In the genomic region with DNA sequence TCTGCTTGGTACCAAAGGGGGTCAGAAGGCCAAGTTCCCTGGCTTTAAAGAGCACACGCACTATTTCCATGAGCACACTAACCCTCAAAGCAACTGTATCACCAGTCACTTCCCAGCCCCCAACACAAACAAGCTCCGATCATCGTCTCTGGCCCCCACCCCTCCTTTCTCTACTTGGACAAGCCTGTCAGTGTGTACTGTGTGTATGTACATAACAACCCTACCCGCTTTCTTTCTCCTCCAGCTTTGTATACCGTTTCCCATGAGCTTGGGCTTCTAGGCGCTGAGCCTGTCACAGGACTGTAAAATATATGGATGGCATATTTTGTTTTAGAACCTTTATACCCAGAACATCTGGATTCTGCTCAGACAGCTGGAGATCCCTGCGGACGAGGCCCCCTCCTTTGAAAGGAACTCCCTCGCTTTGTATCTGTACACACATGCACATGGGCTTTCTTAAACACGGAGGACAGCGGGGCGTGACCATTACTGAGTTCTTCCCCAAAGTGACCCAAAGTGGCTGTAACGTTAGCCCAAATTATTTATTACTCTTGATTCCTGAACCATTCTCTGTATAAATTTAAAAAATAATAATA, we compare ENCODE assay signal across 10 mouse cellular contexts.
DNase-seq lines count a peak whose midpoint lies in the region; ATAC-seq and TF ChIP-seq lines count a peak whose summit lies in the region.
"Had no signal": no experiment of that assay in that cellular context is flagged by ENCODE, and none has a peak within 500 bp of the region (broad histone marks: within the 10 kb centered on the region; RNA-seq: fewer than 3 reads in every experiment).

No protein-coding gene starts in this region.

- TF ChIP-seq CTCF in forebrain, postnatal 0 days (IDR thresholded peaks at IDR 0.05; ENCODE audit: low read depth), result no peak

- no peaks in the 10 kb centered on the region for H3K27me3 ChIP-seq in liver, embryonic 16.5 days (ENCODE audit: control insufficient read depth, insufficient read depth, low read depth, low read length)
- H3K27me3 ChIP-seq in embryonic facial prominence, embryonic 12.5 days, result no peaks in the 10 kb centered on the region
- H3K27me3 ChIP-seq in forebrain, postnatal 0 days (ENCODE audit: insufficient read depth, low read length), result peaks cover 5% of the 10 kb centered on the region; the same call in 1 of the 2 replicates
- no peaks in the 10 kb centered on the region for H3K27me3 ChIP-seq in neural tube, embryonic 14.5 days (ENCODE audit: control insufficient read depth, insufficient read depth, low read length)

- ATAC-seq in liver, embryonic 16.5 days (ENCODE audit: low read depth), result 0 out of 2 replicates have a peak, but pooled peaks have one; percentile 16
- peak; percentile 37; the same call in 1 of the 2 replicates for ATAC-seq in embryonic facial prominence, embryonic 12.5 days (ENCODE audit: insufficient number of reproducible peaks, insufficient read depth, low FRiP score, low TSS enrichment)
- ATAC-seq in forebrain, postnatal 0 days, result no peak; the same call in 1 of the 2 replicates
- peak; percentile 50; the same call in 1 of the 2 replicates for ATAC-seq in neural tube, embryonic 14.5 days (ENCODE audit: low read depth)

- no peaks in the 10 kb centered on the region for H3K36me3 ChIP-seq in liver, embryonic 16.5 days (ENCODE audit: control insufficient read depth, insufficient read depth)
- H3K36me3 ChIP-seq in embryonic facial prominence, embryonic 12.5 days, result no peaks in the 10 kb centered on the region
- H3K36me3 ChIP-seq in forebrain, postnatal 0 days (ENCODE audit: insufficient read depth), result no peaks in the 10 kb centered on the region
- H3K36me3 ChIP-seq in neural tube, embryonic 14.5 days (ENCODE audit: control insufficient read depth, insufficient read depth, low read length), result no peaks in the 10 kb centered on the region

- no peak overlapping the region for H3K9ac ChIP-seq in liver, embryonic 16.5 days (ENCODE audit: low read depth, low read length)
- no peak overlapping the region; the same call in 1 of the 2 replicates for H3K9ac ChIP-seq in embryonic facial prominence, embryonic 12.5 days
- no peak overlapping the region for H3K9ac ChIP-seq in forebrain, postnatal 0 days
- H3K9ac ChIP-seq in neural tube, embryonic 14.5 days (replicated peaks; ENCODE audit: low read depth, low read length), result no peak overlapping the region

- H3K4me3 ChIP-seq in liver, embryonic 16.5 days (ENCODE audit: low read depth, low read length), result no peak overlapping the region
- H3K4me3 ChIP-seq in embryonic facial prominence, embryonic 12.5 days, result no peak overlapping the region
- no peak overlapping the region for H3K4me3 ChIP-seq in forebrain, postnatal 0 days (ENCODE audit: low read depth, low read length)
- no peak overlapping the region for H3K4me3 ChIP-seq in neural tube, embryonic 14.5 days (ENCODE audit: low read depth, low read length)
- H3K4me3 ChIP-seq: heart, adult 2 months had no signal

- DNase-seq in liver, result no peak
- no peak for DNase-seq in forebrain, postnatal 0 days
- DNase-seq in right cerebral cortex, adult 2 months (ENCODE audit: low spot score in 2 of 2), result no peak
- DNase-seq in left cerebral cortex, postnatal 25 days (ENCODE audit: low spot score in 2 of 2), result no peak
- DNase-seq: adrenal gland, postnatal 14 days; cerebellum, adult 8-10 months had no signal

- WGBS in liver, embryonic 16.5 days (ENCODE audit: insufficient replicate concordance), result 57% methylated on average over 13 of the region's 13 CpGs
- 21% methylated on average over 13 of the region's 13 CpGs for WGBS in embryonic facial prominence, embryonic 12.5 days
- WGBS in forebrain, postnatal 0 days, result 64% methylated on average over 13 of the region's 13 CpGs
- 51% methylated on average over 13 of the region's 13 CpGs for WGBS in neural tube, embryonic 14.5 days

- intact Hi-C loops in left cerebral cortex, postnatal 25 days (cut with DNase I), result no loop called here

- no peak overlapping the region for H3K27ac ChIP-seq in liver, embryonic 16.5 days (ENCODE audit: low read length)
- peak overlapping the region; percentile 72 for H3K27ac ChIP-seq in embryonic facial prominence, embryonic 12.5 days
- H3K27ac ChIP-seq in forebrain, postnatal 0 days (ENCODE audit: low read depth, low read length), result no peak overlapping the region
- H3K27ac ChIP-seq in neural tube, embryonic 14.5 days (ENCODE audit: low read depth, low read length), result no peak overlapping the region
- H3K27ac ChIP-seq: heart, adult 2 months had no signal

- peaks cover 10% of the 10 kb centered on the region for H3K4me1 ChIP-seq in liver, embryonic 16.5 days (ENCODE audit: control insufficient read depth, low read depth, low read length)
- peaks cover 45% of the 10 kb centered on the region for H3K4me1 ChIP-seq in embryonic facial prominence, embryonic 12.5 days
- peaks cover 5% of the 10 kb centered on the region; the same call in 1 of the 2 replicates for H3K4me1 ChIP-seq in forebrain, postnatal 0 days (ENCODE audit: insufficient read depth)
- 0 out of 2 replicates have a peak, but pooled peaks cover 8% of the 10 kb centered on the region for H3K4me1 ChIP-seq in neural tube, embryonic 14.5 days (ENCODE audit: control insufficient read depth, insufficient read depth, low read length)

- no peak overlapping the region for H3K4me2 ChIP-seq in liver, embryonic 16.5 days (ENCODE audit: low read depth, low read length)
- peak overlapping the region; percentile 12; the same call in 1 of the 2 replicates for H3K4me2 ChIP-seq in embryonic facial prominence, embryonic 12.5 days (replicated peaks)
- H3K4me2 ChIP-seq in forebrain, postnatal 0 days (ENCODE audit: low read depth), result peak overlapping the region; percentile 29
- H3K4me2 ChIP-seq in neural tube, embryonic 14.5 days (ENCODE audit: low read depth, low read length), result no peak overlapping the region

- H3K9me3 ChIP-seq in liver, embryonic 16.5 days (replicated peaks; ENCODE audit: control insufficient read depth, low read length), result no peaks in the 10 kb centered on the region
- H3K9me3 ChIP-seq in embryonic facial prominence, embryonic 12.5 days, result no peaks in the 10 kb centered on the region
- no peaks in the 10 kb centered on the region for H3K9me3 ChIP-seq in forebrain, postnatal 0 days (ENCODE audit: low read length)
- H3K9me3 ChIP-seq in neural tube, embryonic 14.5 days (ENCODE audit: control insufficient read depth, low read length), result no peaks in the 10 kb centered on the region

Comparison
In these comparisons a context has a peak if more than half of its experiments do, and no peak if none do; other contexts are left out.
1. H3K4me2 ChIP-seq: peak in embryonic facial prominence, embryonic 12.5 days (single experiment) and forebrain, postnatal 0 days (single experiment); none in liver, embryonic 16.5 days (single experiment) and neural tube, embryonic 14.5 days (single experiment).